Mouse (Mus musculus) midbrain, embryonic 16.5 days (tissue): ENCODE measurements around the gene Chrnb1. TPM values are rescaled to one million over a fixed set of nuclear protein-coding genes. Genes with fewer than 3 reads are reported as not detected.

ENCODE experiments used
- ATAC-seq: fragments of 200-750 bp; cut with Nextera tagmentation; 2 replicates; pipeline ENCODE4 v1.8.0; 2017; ENCODE audit warnings: moderate TSS enrichment
- H3K27ac ChIP-seq: fragments of 300-500 bp; sonication (generic); 2 replicates; pipeline ENCODE4 v1.5.1; 2014; ENCODE audit warnings: mild to moderate bottlenecking, low read length, mixed read lengths
- H3K27me3 ChIP-seq: fragments of 300-500 bp; sonication (generic); 2 replicates; pipeline ENCODE4 v1.6.1; 2014; ENCODE audit warnings: low read depth, low read length, mixed read lengths; ENCODE audit not compliant: control insufficient read depth, insufficient read depth
- H3K36me3 ChIP-seq: fragments of 300-500 bp; sonication (generic); 2 replicates; pipeline ENCODE4 v1.6.1; 2014; ENCODE audit warnings: mild to moderate bottlenecking, low read length, moderate library complexity, mixed read lengths; ENCODE audit not compliant: control insufficient read depth, insufficient read depth
- H3K4me1 ChIP-seq: fragments of 300-500 bp; sonication (generic); 2 replicates; pipeline ENCODE4 v1.6.1; 2014; ENCODE audit warnings: mild to moderate bottlenecking, low read length, mixed read lengths; ENCODE audit not compliant: control insufficient read depth, insufficient read depth
- H3K4me2 ChIP-seq: fragments of 300-500 bp; sonication (generic); 2 replicates; pipeline ENCODE4 v1.6.1; 2014; ENCODE audit warnings: mild to moderate bottlenecking, low read length, mixed read lengths
- H3K4me3 ChIP-seq: fragments of 300-500 bp; sonication (generic); 2 replicates; pipeline ENCODE4 v1.5.1; 2014; ENCODE audit warnings: low read depth, mild to moderate bottlenecking, low read length, moderate library complexity, mixed read lengths
- H3K9ac ChIP-seq: fragments of 300-500 bp; sonication (generic); 2 replicates; pipeline ENCODE4 v1.6.1; 2014; ENCODE audit warnings: low read depth, low read length, mixed read lengths
- H3K9me3 ChIP-seq: fragments of 300-500 bp; sonication (generic); replicated peaks from 2 replicates; pipeline ENCODE4 v1.6.1; 2014; ENCODE audit warnings: mild to moderate bottlenecking, low read length, mixed read lengths; ENCODE audit not compliant: control insufficient read depth, poor library complexity, severe bottlenecking
- WGBS: fragments of 180-500 bp; shearing (Covaris S2); extraction: QIAGEN DNeasy Blood & Tissue Kit; methylation state at CpG from one replicate; pipeline ENCODE4 v1.1.7; 2014; 5-methylcytosine and 5-hydroxymethylcytosine counted together
- polyA plus RNA-seq: library from polyadenylated mRNA; unstranded; fragments of >200 nt; fragmentation: Nextera tagmentation; extraction: Ambion mirVana; gene quantifications from 2 replicates; pipeline ENCODE4 v1.2.1, GENCODE M21; 2015

Gene Chrnb1
- polyA plus RNA-seq, 1 experiment from 2014 or later = 1.6 TPM

DNA sequence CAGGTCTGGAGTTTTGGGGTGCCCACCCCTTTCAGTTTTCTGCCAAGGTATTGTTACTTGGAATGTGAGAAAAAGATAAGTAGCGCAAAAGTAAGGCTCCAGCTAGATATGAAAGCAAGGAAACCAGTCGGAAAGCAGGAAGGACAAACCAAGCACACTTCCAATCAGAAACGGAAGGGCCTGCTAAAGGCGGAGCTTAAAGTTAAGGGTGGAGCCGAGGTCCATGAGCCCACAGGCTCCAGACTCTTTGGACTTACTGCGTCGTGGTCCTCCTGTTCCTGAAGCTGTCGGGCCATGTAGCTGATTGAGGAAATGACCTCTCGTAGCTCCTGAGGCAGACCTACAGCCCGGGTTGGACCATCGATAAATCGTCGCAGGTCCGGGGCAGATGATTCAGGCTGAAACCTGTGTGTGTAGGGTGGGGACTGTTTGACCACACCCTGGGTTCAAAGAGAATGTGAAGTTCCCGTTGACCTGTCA, 10.9 kb downstream of the Chrnb1 start:
- Histone ChIP-seq H3K4me2 (no peak overlapping the region), H3K36me3 (no peaks in the 10 kb centered on the region), H3K4me1 (no peaks in the 10 kb centered on the region), H3K9me3 (no peaks in the 10 kb centered on the region), H3K27me3 (no peaks in the 10 kb centered on the region), H3K4me3 (no peak overlapping the region), H3K9ac (no peak overlapping the region), H3K27ac (no peak overlapping the region)
- WGBS = 46% methylated on average over 15 of the region's 15 CpGs
- ATAC-seq = no peak

- Histone ChIP-seq H3K9me3 (no peaks in the 10 kb centered on the region), H3K9ac (no peak overlapping the region), H3K4me2 (no peak overlapping the region), H3K27ac (no peak overlapping the region), H3K4me3 (no peak overlapping the region), H3K4me1 (no peaks in the 10 kb centered on the region), H3K27me3 (no peaks in the 10 kb centered on the region), H3K36me3 (0 out of 2 replicates have a peak, but pooled peaks cover 4% of the 10 kb centered on the region)
- ATAC-seq = no peak
- 42% methylated on average over 4 of the region's 4 CpGs for WGBS
Observed at GRCm38 (mm10) chr11:69781828-69782227, 13.9 kb downstream of the Chrnb1 start.

- Histone ChIP-seq H3K4me3 (no peak overlapping the region), H3K4me1 (no peaks in the 10 kb centered on the region)
- 60% methylated on average over 7 of the region's 7 CpGs for WGBS
Observed at GRCm38 (mm10) chr11:69778985-69779384, 16.8 kb downstream of the Chrnb1 start.

GRCm38 (mm10) chr11:69778258-69778982, 17.3 kb downstream of the Chrnb1 start:
- 68% methylated on average over 23 of the region's 23 CpGs for WGBS
- Histone ChIP-seq H3K27me3 (no peaks in the 10 kb centered on the region), H3K4me3 (no peak overlapping the region), H3K4me1 (no peaks in the 10 kb centered on the region), H3K4me2 (no peak overlapping the region), H3K9me3 (no peaks in the 10 kb centered on the region), H3K27ac (no peak overlapping the region), H3K9ac (no peak overlapping the region), H3K36me3 (peaks cover 12% of the 10 kb centered on the region)
- no peak for ATAC-seq

More at GRCm38 (mm10) chr11:69778985-69779384, 16.8 kb downstream of the Chrnb1 start:
- no peak for ATAC-seq
- Histone ChIP-seq H3K4me2 (no peak overlapping the region), H3K9ac (no peak overlapping the region), H3K36me3 (peaks cover 12% of the 10 kb centered on the region), H3K27ac (no peak overlapping the region), H3K9me3 (no peaks in the 10 kb centered on the region), H3K27me3 (no peaks in the 10 kb centered on the region)

GRCm38 (mm10) chr11:69777504-69778257, 18.1 kb downstream of the Chrnb1 start:
- no peak overlapping the region for H3K9ac ChIP-seq
- H3K4me1 ChIP-seq = no peaks in the 10 kb centered on the region
- no peaks in the 10 kb centered on the region for H3K27me3 ChIP-seq
- no peaks in the 10 kb centered on the region for H3K9me3 ChIP-seq
- no peak overlapping the region for H3K4me3 ChIP-seq
- peaks cover 12% of the 10 kb centered on the region for H3K36me3 ChIP-seq
- no peak overlapping the region for H3K4me2 ChIP-seq
- no peak overlapping the region for H3K27ac ChIP-seq
- 65% methylated on average over 24 of the region's 26 CpGs for WGBS
- ATAC-seq = no peak

- ATAC-seq = no peak
- Histone ChIP-seq H3K9me3 (no peaks in the 10 kb centered on the region), H3K4me1 (no peaks in the 10 kb centered on the region), H3K9ac (no peak overlapping the region), H3K27ac (no peak overlapping the region), H3K4me2 (no peak overlapping the region), H3K36me3 (peaks cover 12% of the 10 kb centered on the region), H3K27me3 (no peaks in the 10 kb centered on the region), H3K4me3 (no peak overlapping the region)
- 86% methylated on average over 20 of the region's 20 CpGs for WGBS
Observed at GRCm38 (mm10) chr11:69776488-69776887, 19.3 kb downstream of the Chrnb1 start.

GRCm38 (mm10) chr11:69775716-69776115, 20.0 kb downstream of the Chrnb1 start:
- ATAC-seq = no peak
- H3K4me2 ChIP-seq = no peak overlapping the region
- no peak overlapping the region for H3K4me3 ChIP-seq
- no peaks in the 10 kb centered on the region for H3K4me1 ChIP-seq
- H3K27ac ChIP-seq = no peak overlapping the region
- H3K9me3 ChIP-seq = no peaks in the 10 kb centered on the region
- no peaks in the 10 kb centered on the region for H3K27me3 ChIP-seq
- 74% methylated on average over 10 of the region's 10 CpGs for WGBS
- peaks cover 12% of the 10 kb centered on the region for H3K36me3 ChIP-seq
- no peak overlapping the region for H3K9ac ChIP-seq

DNA sequence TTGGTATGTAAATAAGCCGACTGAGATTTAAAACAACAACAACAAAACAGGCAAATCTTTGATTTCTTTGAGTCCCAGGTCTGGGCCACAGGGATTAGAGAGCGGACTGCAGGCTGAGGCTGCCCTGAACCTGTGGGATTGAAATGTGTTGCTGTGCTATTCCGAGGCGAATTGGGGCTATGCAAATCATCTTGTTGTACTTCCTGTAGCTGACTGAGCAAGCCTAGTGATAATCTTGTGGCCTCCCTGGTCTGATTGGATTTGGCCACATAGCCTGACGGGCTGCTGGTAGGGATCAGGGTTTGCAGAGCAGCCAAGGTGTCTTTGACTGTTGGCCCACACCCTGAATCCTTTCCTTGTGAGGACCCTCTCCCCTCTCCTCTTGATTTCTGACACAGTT, 20.8 kb downstream of the Chrnb1 start:
- WGBS = 51% methylated on average over 5 of the region's 5 CpGs
- no peak overlapping the region for H3K4me2 ChIP-seq
- no peak for ATAC-seq
- no peak overlapping the region for H3K9ac ChIP-seq
- H3K4me1 ChIP-seq = no peaks in the 10 kb centered on the region
- no peaks in the 10 kb centered on the region for H3K9me3 ChIP-seq
- H3K27me3 ChIP-seq = no peaks in the 10 kb centered on the region
- H3K27ac ChIP-seq = no peak overlapping the region
- H3K4me3 ChIP-seq = no peak overlapping the region
- H3K36me3 ChIP-seq = peaks cover 12% of the 10 kb centered on the region

DNA sequence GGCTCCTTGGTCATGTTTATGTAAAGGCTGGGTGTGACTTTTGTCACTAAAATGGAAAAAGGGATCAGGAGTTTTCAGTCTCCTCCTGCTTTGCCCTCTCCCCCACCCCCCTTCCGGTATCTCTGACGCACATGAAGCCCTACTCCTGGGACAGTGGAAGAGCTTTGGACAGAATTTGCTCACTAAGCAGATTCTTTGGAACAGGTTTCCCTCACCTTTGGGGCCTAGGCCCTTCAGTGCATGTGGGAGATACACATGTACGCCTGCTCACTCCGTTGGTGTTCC, 28.2 kb downstream of the Chrnb1 start:
- Histone ChIP-seq H3K4me1 (peaks cover 23% of the 10 kb centered on the region), H3K9me3 (no peaks in the 10 kb centered on the region), H3K4me2 (peak overlapping the region; percentile 68; the same call in 1 of the 2 replicates), H3K36me3 (no peaks in the 10 kb centered on the region), H3K9ac (peak overlapping the region; percentile 96; the same call in 1 of the 2 replicates), H3K27me3 (no peaks in the 10 kb centered on the region), H3K4me3 (no peak overlapping the region), H3K27ac (no peak overlapping the region)
- ATAC-seq = no peak
- WGBS = 64% methylated on average over 4 of the region's 4 CpGs
